Mouse (Mus musculus) CD4-positive, CD25-positive, alpha-beta regulatory T cell, adult 4 months (primary cell): ENCODE results near the gene Gls. TPM values are rescaled to one million over a fixed set of nuclear protein-coding genes. Genes with fewer than 3 reads are reported as not detected.

Experiments
- ATAC-seq: one replicate; pipeline ENCODE4 v1.8.0; 2017
- polyA plus RNA-seq, 2 experiments: library from polyadenylated mRNA; unstranded; fragments of 100-300 nt; shearing (Covaris generic); gene quantifications; one replicate each; pipeline ENCODE4 v1.2.1; 2017

The Gls gene
- polyA plus RNA-seq, 2 experiments from 2014 or later: 41.0 to 62.7 TPM

GRCm38 (mm10) chr1:52119691-52120090 lies 113.3 kb downstream of the Gls start:
- peak; percentile 10 for ATAC-seq

GRCm38 (mm10) chr1:52118860-52119591 lies 114.0 kb downstream of the Gls start, which contains the start of gene Stat1:
Stat1 (plus strand) TSS chr1:52119440.
- peak; percentile 84 for ATAC-seq

GRCm38 (mm10) chr1:52117777-52118176 lies 115.3 kb downstream of the Gls start:
- no peak for ATAC-seq

- ATAC-seq: no peak
Measured at GRCm38 (mm10) chr1:52116441-52116840, 116.6 kb downstream of the Gls start.

- ATAC-seq: peak; percentile 86
Measured at GRCm38 (mm10) chr1:52113666-52114069, 119.4 kb downstream of the Gls start.

Other genes starting within 250 kb of the Gls start
- gene Stat4, start 246.1 kb downstream of the Gls start, polyA plus RNA-seq: 100 to 1,000 TPM; 123 to 149 TPM
- gene Stat1, start 113.8 kb downstream of the Gls start, polyA plus RNA-seq: 1,000 to 10,000 TPM in 1 of 2 experiments, 100 to 1,000 TPM in 1; 971 to 1,303 TPM